Mouse (Mus musculus) midbrain, postnatal 0 days (tissue): ENCODE measurements at regions not wholly inside any gene's neighbourhood (a gene's known extent, or its start where the extent isn't known, plus 50 kb on each side); places are given as distances from the start of the nearest gene placed in this dataset.

ENCODE experiments used
- ATAC-seq: fragments of 200-750 bp; cut with Nextera tagmentation; 2 replicates; pipeline ENCODE4 v1.8.0; 2017; ENCODE audit warnings: moderate number of reproducible peaks, mild to moderate bottlenecking, moderate TSS enrichment, moderate library complexity; ENCODE audit not compliant: low FRiP score
- DNase-seq: peaks from one replicate; pipeline ENCODE4 v3.0.0-alpha.2; 2015; ENCODE audit warnings: low spot score
- H3K27ac ChIP-seq: fragments of 300-500 bp; sonication (generic); 2 replicates; pipeline ENCODE4 v1.5.1; 2014; ENCODE audit warnings: low read depth, mild to moderate bottlenecking, low read length, mixed read lengths
- H3K27me3 ChIP-seq: fragments of 300-500 bp; sonication (generic); 2 replicates; pipeline ENCODE4 v1.6.1; 2014; ENCODE audit warnings: low read length, control low read depth, mixed read lengths; ENCODE audit not compliant: insufficient read depth
- H3K36me3 ChIP-seq: fragments of 300-500 bp; sonication (generic); 2 replicates; pipeline ENCODE4 v1.6.1; 2014; ENCODE audit warnings: low read length, control low read depth, mixed read lengths; ENCODE audit not compliant: insufficient read depth
- H3K4me1 ChIP-seq: fragments of 300-500 bp; sonication (generic); 2 replicates; pipeline ENCODE4 v1.6.1; 2014; ENCODE audit warnings: mild to moderate bottlenecking, control low read depth, antibody characterized with exemption, low read length, mixed read lengths; ENCODE audit not compliant: insufficient read depth
- H3K4me2 ChIP-seq: fragments of 300-500 bp; sonication (generic); 2 replicates; pipeline ENCODE4 v1.6.1; 2014; ENCODE audit warnings: low read depth, mild to moderate bottlenecking, low read length, mixed read lengths; ENCODE audit not compliant: poor library complexity, severe bottlenecking
- H3K4me3 ChIP-seq: fragments of 300-500 bp; sonication (generic); 2 replicates; pipeline ENCODE4 v1.5.1; 2014; ENCODE audit warnings: low read depth, mild to moderate bottlenecking, low read length, moderate library complexity
- H3K9ac ChIP-seq: fragments of 300-500 bp; sonication (generic); replicated peaks from 2 replicates; pipeline ENCODE4 v1.6.1; 2014; ENCODE audit warnings: mild to moderate bottlenecking, low read length, moderate library complexity, mixed read lengths; ENCODE audit not compliant: poor library complexity, severe bottlenecking
- H3K9me3 ChIP-seq: fragments of 300-500 bp; sonication (generic); 2 replicates; pipeline ENCODE4 v1.6.1; 2016; ENCODE audit warnings: low read length, control low read depth
- CTCF ChIP-seq: IDR thresholded peaks from 2 replicates; pipeline ENCODE4 v1.5.1; 2016; ENCODE audit warnings: antibody characterized with exemption, mild to moderate bottlenecking
- WGBS: fragments of 180-500 bp; shearing (Covaris S2); extraction: QIAGEN DNeasy Blood & Tissue Kit; methylation state at CpG from one replicate; pipeline ENCODE4 v1.1.7; 2014; 5-methylcytosine and 5-hydroxymethylcytosine counted together

GRCm38 (mm10) chr12:26680568-26680947 is 211.6 kb downstream of the Cmpk2 start:
- WGBS, result 60% methylated on average over 3 of the region's 3 CpGs
- TF ChIP-seq CTCF, result no peak
- no peaks in the 10 kb centered on the region for H3K9me3 ChIP-seq
- H3K36me3 ChIP-seq, result no peaks in the 10 kb centered on the region
- peaks cover 9% of the 10 kb centered on the region; the same call in 1 of the 2 replicates for H3K4me1 ChIP-seq
- ATAC-seq, result no peak
- H3K9ac ChIP-seq, result no peak overlapping the region
- DNase-seq, result no peak
- H3K4me3 ChIP-seq, result no peak overlapping the region
- H3K4me2 ChIP-seq, result no peak overlapping the region
- no peaks in the 10 kb centered on the region for H3K27me3 ChIP-seq
- H3K27ac ChIP-seq, result no peak overlapping the region

- Histone ChIP-seq H3K4me1 (peaks cover 9% of the 10 kb centered on the region; the same call in 1 of the 2 replicates), H3K27me3 (no peaks in the 10 kb centered on the region), H3K9ac (no peak overlapping the region), H3K36me3 (no peaks in the 10 kb centered on the region), H3K4me3 (no peak overlapping the region), H3K27ac (no peak overlapping the region), H3K4me2 (no peak overlapping the region), H3K9me3 (no peaks in the 10 kb centered on the region)
- ATAC-seq (peak; percentile 20; the same call in 1 of the 2 replicates), DNase-seq (peak; percentile 46)
- WGBS, result 32% methylated on average over 9 of the region's 9 CpGs
- TF ChIP-seq CTCF, result no peak
Observed at GRCm38 (mm10) chr12:26679887-26680567, 211.0 kb downstream of the Cmpk2 start.

DNA sequence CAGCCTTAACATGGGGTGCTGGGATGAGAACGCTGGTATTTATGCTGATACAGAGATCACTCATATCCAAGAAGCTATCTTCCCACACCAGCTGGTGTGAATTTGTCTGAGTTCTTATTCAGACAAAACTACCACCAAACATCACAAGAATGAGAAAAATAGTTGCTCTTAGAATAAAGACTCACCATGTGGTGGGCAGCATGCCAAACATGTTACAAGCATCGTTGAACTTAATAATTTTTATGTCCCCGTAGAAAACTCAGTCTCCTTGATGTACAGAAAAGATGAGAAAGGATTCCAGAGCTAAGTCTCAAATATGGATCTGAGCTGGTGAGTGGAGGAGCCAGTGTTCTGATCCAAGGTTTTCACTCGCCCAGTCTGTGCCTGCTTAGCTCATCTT is 196.5 kb downstream of the Cmpk2 start:
- Histone ChIP-seq H3K4me3 (no peak overlapping the region), H3K9me3 (no peaks in the 10 kb centered on the region), H3K9ac (no peak overlapping the region), H3K36me3 (no peaks in the 10 kb centered on the region), H3K27me3 (no peaks in the 10 kb centered on the region), H3K27ac (no peak overlapping the region), H3K4me2 (no peak overlapping the region), H3K4me1 (no peaks in the 10 kb centered on the region)
- whole genome bisulfite sequencing, result 64% methylated on average over 4 of the region's 4 CpGs
- DNase-seq (peak; percentile 19), ATAC-seq (no peak)
- no peak for TF ChIP-seq CTCF

- Histone ChIP-seq H3K27me3 (no peaks in the 10 kb centered on the region), H3K9me3 (no peaks in the 10 kb centered on the region), H3K27ac (no peak overlapping the region), H3K4me2 (no peak overlapping the region), H3K9ac (no peak overlapping the region), H3K4me3 (no peak overlapping the region), H3K36me3 (no peaks in the 10 kb centered on the region), H3K4me1 (no peaks in the 10 kb centered on the region)
- no peak for TF ChIP-seq CTCF
- 78% methylated on average over 2 of the region's 2 CpGs for WGBS
- no peak for DNase-seq
- ATAC-seq, result no peak
Observed at GRCm38 (mm10) chr12:26654251-26654650, 185.2 kb downstream of the Cmpk2 start.

- no peaks in the 10 kb centered on the region for H3K36me3 ChIP-seq
- H3K9ac ChIP-seq, result no peak overlapping the region
- DNase-seq, result no peak
- no peaks in the 10 kb centered on the region for H3K4me1 ChIP-seq
- WGBS, result 78% methylated on average over 6 of the region's 6 CpGs
- ATAC-seq, result no peak
- no peaks in the 10 kb centered on the region for H3K27me3 ChIP-seq
- no peak overlapping the region for H3K4me2 ChIP-seq
- H3K9me3 ChIP-seq, result no peaks in the 10 kb centered on the region
- H3K4me3 ChIP-seq, result no peak overlapping the region
- no peak overlapping the region for H3K27ac ChIP-seq
- no peak for TF ChIP-seq CTCF
Observed at GRCm38 (mm10) chr12:26653781-26654180, 184.8 kb downstream of the Cmpk2 start.

GRCm38 (mm10) chr12:26646141-26646540 is 177.1 kb downstream of the Cmpk2 start:
- Histone ChIP-seq H3K4me1 (no peaks in the 10 kb centered on the region), H3K4me2 (no peak overlapping the region), H3K27ac (no peak overlapping the region), H3K27me3 (no peaks in the 10 kb centered on the region), H3K36me3 (no peaks in the 10 kb centered on the region), H3K9me3 (no peaks in the 10 kb centered on the region), H3K4me3 (no peak overlapping the region), H3K9ac (no peak overlapping the region)
- ATAC-seq, result no peak
- no peak for TF ChIP-seq CTCF
- peak; percentile 44 for DNase-seq
